Mouse (Mus musculus) heart, embryonic 14.5 days (tissue): ENCODE results near the gene Rnf5. TPM values are rescaled to one million over a fixed set of nuclear protein-coding genes. Genes with fewer than 3 reads are reported as not detected.

Experiments used
- ATAC-seq: fragments of 200-750 bp; cut with Nextera tagmentation; 2 replicates; pipeline ENCODE4 v1.8.0; 2017; ENCODE audit warnings: low read depth, moderate TSS enrichment; ENCODE audit not compliant: insufficient number of reproducible peaks, insufficient read depth, low FRiP score
- H3K27ac ChIP-seq, 2 experiments: fragments of 200-500 bp in 1 of 2; fragments of 300-500 bp in 1 of 2; sonication (generic) in 1 of 2; replicated peaks in 1 of 2; 2 replicates each; pipeline ENCODE4 v1.5.1; 2012 to 2014; ENCODE audit warnings: low read depth in 2 of 2, low read length in 2 of 2, control low read depth in 1 of 2, mild to moderate bottlenecking in 1 of 2, mixed read lengths in 1 of 2; ENCODE audit not compliant: control insufficient read depth in 1 of 2, insufficient read depth in 1 of 2
- H3K27me3 ChIP-seq: fragments of 300-500 bp; sonication (generic); 2 replicates; pipeline ENCODE4 v1.6.1; 2014; ENCODE audit warnings: mild to moderate bottlenecking, low read length, control low read depth; ENCODE audit not compliant: control insufficient read depth, insufficient read depth
- H3K36me3 ChIP-seq: fragments of 300-500 bp; sonication (generic); 2 replicates; pipeline ENCODE4 v1.6.1; 2014; ENCODE audit warnings: mild to moderate bottlenecking, control low read depth, low read length, mixed read lengths; ENCODE audit not compliant: control insufficient read depth, insufficient read depth
- H3K4me1 ChIP-seq, 2 experiments: fragments of 200-500 bp in 1 of 2; fragments of 300-500 bp in 1 of 2; sonication (generic) in 1 of 2; 2 replicates each; pipeline ENCODE4 v1.6.1; 2012 to 2014; ENCODE audit warnings: low read length in 2 of 2, control low read depth in 1 of 2, mixed read lengths in 1 of 2; ENCODE audit not compliant: control insufficient read depth in 2 of 2, insufficient read depth in 2 of 2
- H3K4me2 ChIP-seq: fragments of 300-500 bp; sonication (generic); 2 replicates; pipeline ENCODE4 v1.6.1; 2014; ENCODE audit warnings: mild to moderate bottlenecking, low read length
- H3K4me3 ChIP-seq, 2 experiments: fragments of 200-500 bp in 1 of 2; fragments of 300-500 bp in 1 of 2; sonication (generic) in 1 of 2; 2 replicates each; pipeline ENCODE4 v1.5.1; 2012 to 2014; ENCODE audit warnings: low read length in 2 of 2, mild to moderate bottlenecking in 2 of 2, control low read depth in 1 of 2, low read depth in 1 of 2, moderate library complexity in 1 of 2; ENCODE audit not compliant: control insufficient read depth in 1 of 2, insufficient read depth in 1 of 2
- H3K9ac ChIP-seq: fragments of 300-500 bp; sonication (generic); 2 replicates; pipeline ENCODE4 v1.6.1; 2014; ENCODE audit warnings: mild to moderate bottlenecking, low read length
- H3K9me3 ChIP-seq: fragments of 300-500 bp; sonication (generic); 2 replicates; pipeline ENCODE4 v1.6.1; 2016; ENCODE audit warnings: low read length, control low read depth; ENCODE audit not compliant: control insufficient read depth
- WGBS: fragments of 180-500 bp; shearing (Covaris S2); extraction: QIAGEN DNeasy Blood & Tissue Kit; methylation state at CpG from one replicate; pipeline ENCODE4 v1.1.7; 2014; 5-methylcytosine and 5-hydroxymethylcytosine counted together
- polyA plus RNA-seq: library from polyadenylated mRNA; unstranded; fragments of >200 nt; fragmentation: Nextera tagmentation; extraction: Ambion mirVana; gene quantifications from 2 replicates; pipeline ENCODE4 v1.2.1, GENCODE M21; 2014

Rnf5 gene
- polyA plus RNA-seq, 1 experiment from 2014 or later: 87.0 TPM

DNA sequence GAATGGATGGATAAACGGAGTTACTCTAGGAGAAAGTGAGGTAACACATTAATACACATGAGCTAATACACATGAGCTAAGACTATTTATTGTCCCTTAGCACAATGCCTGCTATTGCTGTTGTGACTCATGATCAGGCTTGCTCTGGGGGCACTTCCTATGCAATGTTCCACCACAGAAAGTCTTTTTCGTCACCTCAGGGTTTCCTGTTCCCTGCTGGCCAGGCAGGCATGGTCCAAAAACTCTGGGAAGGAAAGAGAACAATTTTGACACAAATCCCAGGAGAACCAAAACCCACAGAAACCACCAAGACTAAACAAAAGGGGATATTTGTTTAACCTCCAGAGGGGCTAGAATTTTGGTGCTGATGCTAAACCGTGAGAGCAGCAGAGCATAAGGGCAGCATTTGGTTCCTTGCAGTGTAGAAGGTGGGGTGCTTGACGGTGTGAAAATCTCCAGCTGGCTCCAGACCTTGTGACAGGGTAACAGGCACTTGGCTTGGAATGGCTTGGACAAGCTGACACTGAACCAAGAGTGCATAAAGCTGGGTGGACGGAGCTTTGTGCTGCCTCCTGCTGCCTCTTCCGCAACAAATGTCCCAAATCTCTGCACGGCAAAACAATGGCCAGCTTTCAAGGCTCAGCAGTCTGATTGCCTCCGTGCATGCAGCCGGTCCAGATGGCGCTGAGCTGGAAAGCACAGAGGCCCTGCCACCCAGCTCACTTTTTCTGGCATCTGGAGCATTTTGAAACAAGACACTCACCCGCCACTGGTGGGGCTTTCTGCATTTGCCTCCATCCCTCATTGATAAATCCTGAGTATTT, 37.5 kb upstream of the Rnf5 start:
- Histone ChIP-seq H3K27me3 (no peaks in the 10 kb centered on the region), H3K36me3 (no peaks in the 10 kb centered on the region), H3K4me1 (peaks cover 4 to 17% of the 10 kb centered on the region in 2 experiments; a peak in 3 of 4 replicates), H3K4me2 (no peak overlapping the region), H3K4me3 (no peak overlapping the region), H3K9me3 (no peaks in the 10 kb centered on the region), H3K9ac (no peak overlapping the region), H3K27ac (peak overlapping the region; percentile 15 to 67)
- ATAC-seq: no peak
- WGBS: 17% methylated on average over 11 of the region's 11 CpGs

DNA sequence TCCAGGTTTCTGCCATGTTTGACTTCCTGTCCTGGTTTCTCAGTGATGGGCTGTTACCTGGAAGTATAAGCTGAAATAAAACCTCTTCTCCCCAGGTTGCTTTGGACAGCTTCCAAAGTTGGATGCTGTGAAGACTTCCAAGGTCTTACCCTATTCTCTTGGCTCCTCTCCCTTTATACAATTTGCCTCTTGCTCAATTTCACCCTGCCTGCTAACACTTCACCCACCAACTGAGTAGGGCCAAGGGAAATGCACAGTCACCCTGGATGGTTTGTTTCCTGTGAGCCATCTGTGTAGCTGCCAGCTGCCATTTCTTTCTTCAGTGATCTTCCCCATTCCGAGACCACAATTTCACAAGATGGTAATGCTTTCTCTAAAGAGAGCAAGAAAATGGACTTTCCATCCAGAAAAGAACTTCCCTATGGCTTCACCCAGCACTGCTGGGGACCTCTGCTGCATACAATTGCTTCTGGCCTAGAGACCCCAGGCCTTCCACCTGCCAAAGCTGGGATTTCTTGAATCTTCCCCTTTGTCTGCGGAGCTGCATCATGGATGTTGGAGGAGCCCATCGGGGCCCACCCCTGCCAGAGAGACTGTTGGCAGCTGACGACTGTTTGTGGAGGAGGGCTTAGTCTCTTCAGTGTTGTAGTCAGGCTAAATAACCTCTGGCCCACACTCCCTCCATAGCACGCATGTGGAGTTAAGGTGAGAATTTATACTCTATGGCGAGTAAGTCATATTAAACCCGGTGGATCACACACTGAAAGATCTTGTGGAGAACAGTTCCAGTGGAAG, 36.2 kb upstream of the Rnf5 start:
- 75% methylated on average over 7 of the region's 7 CpGs for WGBS
- no peak overlapping the region for H3K27ac ChIP-seq

DNA sequence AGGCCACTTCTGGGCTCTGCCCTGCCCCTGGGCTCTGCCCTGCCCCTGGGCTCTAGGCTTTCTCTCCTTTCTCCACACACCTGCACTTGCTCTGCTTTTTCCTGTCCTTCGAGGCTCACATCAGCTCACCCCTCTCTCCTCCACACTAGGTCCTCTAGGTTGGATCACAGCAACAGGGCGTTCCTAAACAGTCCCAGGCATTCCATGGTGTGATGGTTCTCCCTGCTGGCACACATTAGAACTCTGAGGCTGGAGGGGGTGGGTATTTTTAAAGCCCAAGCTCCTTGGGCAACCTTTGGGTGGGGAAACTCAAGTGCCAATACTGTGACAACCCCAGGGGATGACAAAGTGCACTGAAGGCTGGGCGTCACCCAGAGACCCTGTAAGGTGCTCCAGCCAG, 34.0 kb upstream of the Rnf5 start:
- no peak overlapping the region for H3K4me3 ChIP-seq
- no peak for ATAC-seq

More for the DNA sequence above, 36.2 kb upstream of the Rnf5 start:
- Histone ChIP-seq H3K4me3 (no peak overlapping the region), H3K27me3 (no peaks in the 10 kb centered on the region), H3K4me2 (no peak overlapping the region), H3K36me3 (no peaks in the 10 kb centered on the region), H3K4me1 (peaks cover 2 to 7% of the 10 kb centered on the region in 2 experiments; a peak in 1 of 4 replicates), H3K9me3 (no peaks in the 10 kb centered on the region), H3K9ac (no peak overlapping the region)
- ATAC-seq: no peak

DNA sequence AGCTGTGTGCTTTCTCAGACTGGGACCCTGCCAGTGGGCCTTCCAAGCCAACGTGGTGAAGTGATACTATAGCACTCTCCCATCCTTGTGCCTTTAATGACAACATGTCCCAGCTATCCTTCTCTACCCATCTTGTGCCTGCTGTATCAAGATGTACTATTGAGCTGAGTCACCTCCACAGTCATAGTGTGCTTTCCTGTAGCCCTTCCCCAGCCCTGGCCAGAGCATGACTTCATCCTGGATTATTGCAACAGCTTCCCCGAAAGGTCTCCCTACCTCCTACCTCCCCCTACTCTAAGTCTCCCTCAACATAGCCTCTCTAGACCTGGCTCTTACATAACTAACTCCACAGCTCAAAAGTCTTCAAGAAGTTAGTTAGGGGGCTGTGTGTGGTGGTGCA, 32.2 kb upstream of the Rnf5 start:
- Histone ChIP-seq H3K4me2 (no peak overlapping the region), H3K27ac (no peak overlapping the region), H3K4me1 (peaks cover 3 to 19% of the 10 kb centered on the region in 2 experiments; a peak in 3 of 4 replicates), H3K4me3 (no peak overlapping the region), H3K27me3 (peaks cover 35% of the 10 kb centered on the region), H3K9me3 (no peaks in the 10 kb centered on the region), H3K36me3 (no peaks in the 10 kb centered on the region), H3K9ac (no peak overlapping the region)
- ATAC-seq: no peak
- 67% methylated on average over 2 of the region's 2 CpGs for WGBS

More for the DNA sequence above, 34.0 kb upstream of the Rnf5 start:
- H3K27me3 ChIP-seq: peaks cover 17% of the 10 kb centered on the region
- 64% methylated on average over 3 of the region's 3 CpGs for WGBS
- no peak overlapping the region for H3K27ac ChIP-seq
- H3K4me2 ChIP-seq: no peak overlapping the region
- no peaks in the 10 kb centered on the region for H3K9me3 ChIP-seq
- no peak overlapping the region for H3K9ac ChIP-seq
- no peaks in the 10 kb centered on the region for H3K36me3 ChIP-seq
- H3K4me1 ChIP-seq: peaks cover 2 to 7% of the 10 kb centered on the region in 2 experiments; a peak in 2 of 4 replicates

DNA sequence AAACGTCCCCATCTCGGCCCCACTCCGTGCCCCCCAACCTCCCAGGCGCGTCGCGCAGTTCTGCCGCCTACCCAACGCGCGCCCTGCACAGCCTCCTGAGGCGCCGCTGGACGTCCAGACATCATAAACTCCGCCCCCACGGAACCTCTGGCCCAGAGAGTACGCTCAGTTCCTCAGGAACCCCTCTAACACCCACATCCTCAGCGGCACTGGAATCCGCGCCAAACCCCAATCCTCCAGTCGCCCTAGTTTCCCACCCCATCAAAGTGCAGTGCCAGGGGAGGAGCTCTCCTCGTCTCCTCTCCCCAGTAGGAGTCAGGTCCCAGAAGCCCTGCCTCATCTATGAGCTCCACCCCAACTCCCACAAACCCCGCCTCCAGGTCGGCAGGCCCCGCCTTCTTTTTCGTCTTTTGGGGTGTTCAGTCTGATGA, 28.8 kb upstream of the Rnf5 start:
- 0 out of 2 replicates have a peak, but pooled peaks have one; percentile 25 for ATAC-seq
- Histone ChIP-seq H3K27me3 (peaks cover 51% of the 10 kb centered on the region), H3K9ac (peak overlapping the region; percentile 46; the same call in 1 of the 2 replicates), H3K36me3 (no peaks in the 10 kb centered on the region), H3K4me1 (peaks cover 14 to 34% of the 10 kb centered on the region in 2 experiments), H3K27ac (no peak overlapping the region), H3K4me2 (peak overlapping the region; percentile 68), H3K9me3 (no peaks in the 10 kb centered on the region), H3K4me3 (peak overlapping the region; percentile 27 to 33)
- under 1% methylated on average over 25 of the region's 26 CpGs for WGBS

DNA sequence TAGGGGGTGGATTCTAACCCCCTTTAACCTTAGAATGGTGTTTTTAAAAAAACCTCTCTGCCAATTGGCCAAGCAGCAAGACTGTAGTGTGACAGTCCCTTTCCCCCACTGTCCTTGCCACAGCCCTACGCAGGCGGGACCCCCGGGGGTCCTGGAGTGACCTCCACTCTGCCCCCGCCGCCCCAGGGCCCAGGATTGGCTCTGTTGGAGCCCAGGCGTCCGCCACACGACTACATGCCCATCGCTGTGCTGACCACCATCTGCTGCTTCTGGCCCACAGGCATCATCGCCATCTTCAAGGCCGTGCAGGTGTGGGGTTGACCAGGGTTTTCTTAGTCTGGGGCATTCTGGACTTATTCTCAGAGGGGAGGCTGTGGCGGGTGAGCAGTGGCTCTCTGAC, 28.2 kb upstream of the Rnf5 start:
- no peaks in the 10 kb centered on the region for H3K36me3 ChIP-seq
- H3K9me3 ChIP-seq: no peaks in the 10 kb centered on the region
- H3K4me2 ChIP-seq: peak overlapping the region; percentile 68
- peaks cover 51% of the 10 kb centered on the region for H3K27me3 ChIP-seq
- ATAC-seq: no peak
- H3K27ac ChIP-seq: no peak overlapping the region
- peak overlapping the region; percentile 46; the same call in 1 of the 2 replicates for H3K9ac ChIP-seq
- 8% methylated on average over 12 of the region's 12 CpGs for whole genome bisulfite sequencing
- H3K4me3 ChIP-seq: peak overlapping the region in 1 of 2 experiments; percentile 33; a peak in 2 of 4 replicates
- H3K4me1 ChIP-seq: peaks cover 14 to 36% of the 10 kb centered on the region in 2 experiments

DNA sequence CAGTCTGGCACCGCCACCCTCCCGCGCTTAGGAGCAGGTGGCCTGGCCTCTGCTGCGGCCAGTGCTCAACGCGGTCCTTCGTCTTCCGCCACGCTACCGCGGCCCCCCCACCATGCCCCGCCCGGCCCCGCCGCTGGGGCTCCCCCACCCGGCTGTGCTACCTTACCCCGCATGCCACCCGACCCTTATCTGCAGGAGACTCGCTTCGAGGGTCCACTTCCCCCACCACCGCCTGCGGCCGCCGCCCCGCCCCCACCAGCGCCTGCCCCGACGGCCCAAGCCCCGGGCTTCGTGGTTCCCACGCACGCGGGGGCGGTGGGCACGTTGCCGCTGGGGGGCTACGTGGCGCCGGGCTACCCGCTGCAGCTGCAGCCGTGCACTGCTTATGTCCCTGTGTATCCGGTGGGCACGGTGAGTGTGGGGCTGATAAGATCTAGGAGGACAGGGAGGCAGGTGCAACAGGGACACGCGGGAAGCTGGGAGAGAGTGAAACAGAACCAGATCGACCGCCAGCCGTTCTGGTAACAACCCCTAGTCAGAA, 27.3 kb upstream of the Rnf5 start:
- H3K36me3 ChIP-seq: no peaks in the 10 kb centered on the region; the same call in 1 of the 2 replicates
- H3K27me3 ChIP-seq: peaks cover 51% of the 10 kb centered on the region
- peaks cover 19 to 42% of the 10 kb centered on the region in 2 experiments for H3K4me1 ChIP-seq
- ATAC-seq: no peak
- H3K9me3 ChIP-seq: no peaks in the 10 kb centered on the region
- no peak overlapping the region for H3K27ac ChIP-seq
- peak overlapping the region; percentile 1 to 27; a peak in 2 of 4 replicates for H3K4me3 ChIP-seq
- no peak overlapping the region; the same call in 1 of the 2 replicates for H3K9ac ChIP-seq
- H3K4me2 ChIP-seq: peak overlapping the region; percentile 60
- 2% methylated on average over 48 of the region's 48 CpGs for WGBS
